Mouse (Mus musculus) brain, adult 2 months (tissue): ENCODE data around the gene Flot1.
A peak's percentile ranks its signal among the peaks of the same experiment; 100 is the strongest.

Experiments
- DNase-seq: peaks from one replicate; pipeline ENCODE4 v3.0.0; 2011; ENCODE audit warnings: low read depth, low spot score

Gene Flot1

DNA sequence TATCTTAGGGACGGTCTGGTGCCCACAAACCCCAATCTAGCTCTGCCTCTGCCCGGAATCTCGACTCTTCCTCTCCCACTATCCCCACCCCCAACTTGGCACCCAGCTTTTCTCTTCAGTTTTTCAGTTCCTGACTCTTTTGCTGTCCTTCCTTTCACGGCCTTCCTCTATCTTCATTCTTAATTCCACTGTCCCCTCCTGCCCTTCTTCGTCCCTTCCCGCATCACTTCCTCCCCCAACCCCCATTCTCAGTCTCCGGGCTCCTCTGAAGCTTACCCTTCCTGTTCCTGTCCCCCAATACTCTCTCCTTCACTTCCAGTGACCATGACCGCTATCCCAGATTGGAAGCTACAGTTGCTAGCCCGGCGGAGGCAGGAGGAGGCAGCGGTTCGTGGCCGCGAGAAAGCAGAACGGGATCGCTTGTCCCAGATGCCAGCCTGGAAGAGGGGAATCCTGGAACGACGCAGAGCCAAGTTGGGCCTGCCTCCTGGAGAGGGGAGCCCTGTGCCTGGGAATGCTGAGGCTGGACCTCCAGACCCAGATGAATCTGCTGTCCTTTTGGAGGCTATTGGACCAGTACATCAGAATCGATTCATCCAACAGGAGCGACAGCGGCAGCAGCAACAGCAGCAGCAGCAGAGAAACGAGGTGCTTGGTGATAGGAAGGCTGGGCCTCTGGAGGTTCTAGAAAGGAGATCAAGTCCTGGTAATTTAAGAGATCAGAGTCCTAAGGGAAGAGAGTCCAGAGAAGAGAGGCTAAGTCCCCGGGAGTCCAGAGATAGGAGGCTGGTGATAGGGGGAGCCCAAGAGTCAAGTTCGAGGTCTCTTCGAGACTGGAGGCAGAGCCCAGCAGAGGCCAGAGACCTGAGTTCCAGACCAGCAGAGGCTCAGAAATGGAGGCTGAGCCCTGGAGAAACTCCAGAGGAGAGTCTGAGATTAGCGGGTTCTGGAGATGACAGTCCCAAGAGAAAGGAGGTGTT is 44.2 kb downstream of the Flot1 start:
- peak; percentile 24 for DNase-seq

DNA sequence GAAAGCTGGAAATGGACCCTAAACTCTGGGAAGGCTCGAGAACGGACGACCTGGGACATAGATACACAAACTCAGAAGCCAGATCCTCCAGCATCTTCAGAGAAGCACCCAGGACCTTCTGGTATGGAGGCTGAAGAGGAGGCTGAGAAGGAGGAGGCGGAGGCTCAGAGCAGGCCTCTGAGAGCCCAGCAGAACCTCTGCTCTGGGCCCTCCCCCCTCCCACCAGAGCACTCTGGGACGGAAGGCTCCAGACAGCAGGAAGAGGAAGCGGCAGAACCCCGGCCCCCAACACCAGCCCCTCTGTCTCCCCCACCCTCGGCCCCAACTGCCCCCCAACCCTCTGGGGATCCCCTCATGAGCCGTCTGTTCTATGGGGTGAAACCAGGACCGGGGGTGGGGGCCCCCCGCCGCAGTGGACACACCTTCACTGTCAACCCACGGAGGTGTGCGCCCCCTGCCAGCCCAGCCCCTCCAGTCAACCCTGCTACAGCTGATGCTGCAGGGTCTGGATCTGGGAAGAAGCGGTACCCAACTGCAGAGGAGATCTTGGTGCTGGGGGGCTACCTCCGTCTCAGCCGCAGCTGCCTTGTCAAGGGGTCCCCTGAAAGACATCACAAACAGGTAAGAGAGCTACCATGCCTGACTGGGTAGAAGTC is 45.3 kb downstream of the Flot1 start:
- peak; percentile 26 for DNase-seq

DNA sequence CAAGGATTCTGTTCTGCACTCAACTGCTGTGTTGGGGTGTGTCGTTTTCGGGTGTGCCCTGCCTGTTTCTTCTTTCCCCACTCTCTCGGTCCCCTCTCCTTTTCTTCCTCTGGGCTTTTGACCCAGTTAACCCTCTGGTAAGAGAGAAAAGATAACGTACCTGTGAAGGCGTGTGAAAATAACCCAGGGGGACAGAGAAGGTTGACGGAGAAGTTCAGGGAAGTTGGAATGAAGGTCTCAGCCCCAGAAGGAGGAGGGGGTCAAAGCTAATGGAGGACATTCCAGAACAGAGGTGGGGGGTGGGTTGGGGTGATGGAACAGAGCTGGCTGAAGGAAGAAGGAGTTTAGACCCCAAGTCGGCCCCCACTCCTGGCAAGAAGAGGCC is 45.9 kb downstream of the Flot1 start:
- no peak for DNase-seq

DNA sequence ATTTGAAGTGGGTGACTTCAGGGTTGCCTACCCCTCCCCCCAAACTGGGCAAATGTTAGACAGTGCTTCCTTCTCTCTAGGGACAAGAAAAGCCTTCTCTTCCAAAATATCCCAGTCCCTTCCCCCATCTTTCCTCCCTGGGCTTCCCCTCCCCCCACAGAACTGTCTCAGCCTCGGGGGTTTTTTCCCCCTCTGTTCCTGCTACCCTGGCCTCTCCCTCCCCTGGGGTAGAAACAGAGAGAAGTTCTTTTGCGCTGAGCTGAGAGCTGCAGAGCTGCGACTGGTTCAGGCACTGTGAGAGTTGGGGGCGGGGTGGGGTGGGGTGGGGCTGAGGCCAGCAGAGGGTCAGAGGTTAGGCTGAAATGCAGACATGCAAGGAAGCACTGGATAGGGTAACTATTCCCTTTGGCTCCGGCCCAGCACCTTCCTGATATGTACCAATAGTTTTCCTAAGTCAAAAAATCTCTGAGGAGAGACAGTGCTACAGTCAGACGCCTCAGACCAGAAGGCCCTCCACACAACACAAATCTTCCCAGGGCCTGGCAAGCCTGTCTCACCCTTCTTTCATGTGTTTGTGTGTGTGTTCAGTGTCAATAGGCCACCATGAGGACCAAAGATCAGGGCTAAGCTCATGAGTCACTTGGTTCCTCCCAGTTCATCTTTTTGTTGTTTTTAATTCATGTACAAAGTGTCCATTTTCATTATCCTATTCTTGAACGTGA is 46.5 kb downstream of the Flot1 start:
- DNase-seq = no peak

DNA sequence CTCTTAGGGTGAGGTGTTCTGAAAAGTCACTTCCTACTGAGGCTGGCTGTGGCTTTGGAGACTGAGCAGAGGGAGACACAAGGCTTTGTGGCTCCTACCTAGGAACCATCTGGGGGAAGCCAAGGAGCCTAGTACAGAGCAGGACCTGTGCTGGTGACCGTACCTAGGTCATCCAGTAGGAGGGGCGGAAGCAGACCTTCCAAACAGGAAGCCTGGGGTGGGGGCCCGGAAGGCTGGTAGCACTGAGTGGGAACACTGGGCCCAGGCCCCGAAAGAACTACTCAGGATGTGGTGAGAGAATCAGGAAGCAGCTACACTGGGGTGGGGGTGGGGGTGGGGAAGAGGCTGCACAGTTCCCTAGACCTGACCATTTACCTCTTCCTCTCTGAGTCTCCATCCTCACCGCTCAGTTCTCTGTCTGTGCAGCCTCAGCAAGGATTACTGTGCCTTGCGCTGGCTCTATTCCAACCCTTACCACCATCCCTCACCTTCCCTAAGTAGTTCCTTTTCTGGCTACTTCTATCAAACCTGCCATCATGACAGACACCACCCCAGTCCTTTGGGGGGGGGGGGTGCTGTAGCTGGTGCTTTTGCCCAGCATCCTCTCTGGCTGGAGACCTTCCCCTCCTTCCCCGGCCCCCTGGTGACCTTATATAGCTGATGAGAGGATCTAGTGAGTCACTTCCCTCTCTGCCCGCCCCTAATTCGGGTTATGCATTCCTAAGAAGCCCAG is 47.3 kb downstream of the Flot1 start:
- peak; percentile 51 for DNase-seq

DNA sequence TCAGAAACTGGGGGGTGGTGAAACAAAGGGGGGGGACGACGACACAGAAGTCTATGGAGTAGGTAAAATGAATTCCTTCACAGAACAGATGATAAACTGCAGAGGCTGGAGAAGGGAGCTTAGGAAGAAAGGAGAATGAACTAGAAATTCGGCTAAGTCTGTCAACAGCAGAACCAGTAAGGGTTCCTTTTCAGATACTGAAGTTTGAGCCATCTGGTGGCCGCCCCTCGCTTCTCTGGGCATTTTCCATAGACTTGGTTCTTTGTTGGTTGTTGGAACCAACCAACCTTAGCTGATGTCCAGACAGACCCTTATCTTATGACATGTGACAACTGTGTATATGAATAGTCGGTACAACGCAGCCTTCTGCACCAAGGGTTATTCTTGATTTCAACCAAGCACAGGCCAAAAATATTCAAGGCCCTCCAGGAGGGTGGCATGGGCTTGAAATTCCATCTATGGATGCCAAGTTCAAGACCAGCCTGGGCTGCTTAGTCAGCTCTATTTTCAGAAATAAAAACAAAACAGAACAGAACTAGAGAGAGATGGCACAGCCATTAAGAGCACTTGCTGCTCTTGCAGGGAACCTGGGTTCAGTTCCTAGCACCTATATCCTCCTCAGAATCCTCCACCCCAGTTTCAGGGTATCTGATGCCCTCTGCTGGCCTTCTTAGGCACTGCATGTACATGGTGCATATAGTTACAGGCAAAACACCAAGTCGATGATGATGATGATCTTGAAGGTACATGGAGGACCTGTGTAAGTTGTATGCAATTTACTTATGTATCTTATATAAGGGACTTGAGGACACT is 48.1 kb downstream of the Flot1 start:
- no peak for DNase-seq

DNA sequence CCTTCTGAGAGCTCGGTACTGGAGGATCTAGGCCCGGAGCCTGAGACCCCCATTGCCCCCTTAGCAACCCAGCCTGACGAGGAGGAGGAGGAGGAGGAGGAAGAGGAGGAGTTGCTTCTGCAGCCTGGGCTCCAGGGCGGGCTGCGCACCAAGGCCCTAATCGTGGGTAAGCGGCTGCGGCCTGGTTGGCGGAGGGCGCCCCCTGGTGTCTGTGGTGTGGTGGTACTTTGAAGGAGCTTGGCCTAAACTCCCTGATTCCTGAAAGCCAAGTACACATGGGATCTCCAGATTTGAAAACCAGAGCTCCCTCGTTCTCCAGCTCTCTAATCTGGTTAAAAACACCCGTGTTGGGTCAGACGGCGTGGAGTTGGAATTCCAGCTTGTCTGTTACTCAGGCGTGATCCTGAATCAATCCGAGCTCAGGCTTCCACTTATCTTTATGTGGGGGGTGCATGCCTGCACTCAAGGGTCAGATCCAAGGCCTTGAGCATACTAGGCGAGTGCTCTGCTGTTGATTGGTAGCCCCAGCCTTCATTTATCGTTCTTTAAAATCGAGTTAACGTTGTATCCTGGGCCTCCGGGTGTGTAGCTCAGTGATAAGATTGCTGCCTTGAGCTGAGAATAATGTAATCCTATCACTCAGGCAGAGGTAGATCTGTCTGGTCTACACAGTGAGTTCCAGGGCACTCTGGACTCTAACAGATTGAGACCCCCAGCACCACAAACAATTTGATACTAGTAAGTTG is 50.9 kb downstream of the Flot1 start:
- peak; percentile 92 for DNase-seq

DNA sequence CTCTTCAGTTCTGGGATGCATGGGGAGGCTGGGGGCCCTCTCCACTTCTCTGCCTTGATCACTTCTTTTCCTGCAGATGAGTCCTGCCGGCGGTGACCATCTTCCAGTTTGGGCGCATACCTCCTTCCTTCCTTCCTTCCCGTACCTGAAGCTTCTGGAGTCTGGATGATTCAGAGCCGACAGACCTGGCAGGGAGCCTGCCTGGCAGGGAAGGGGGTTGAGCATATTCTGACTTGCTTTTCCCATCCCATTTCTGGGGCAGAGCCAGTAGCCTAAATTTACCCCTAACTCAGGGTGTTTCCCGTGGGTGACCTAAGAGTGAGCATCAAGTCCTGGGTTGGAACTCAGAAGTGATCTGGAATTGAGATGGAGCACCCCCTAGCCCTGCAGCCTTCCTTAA is 51.7 kb downstream of the Flot1 start:
- DNase-seq = peak; percentile 82

DNA sequence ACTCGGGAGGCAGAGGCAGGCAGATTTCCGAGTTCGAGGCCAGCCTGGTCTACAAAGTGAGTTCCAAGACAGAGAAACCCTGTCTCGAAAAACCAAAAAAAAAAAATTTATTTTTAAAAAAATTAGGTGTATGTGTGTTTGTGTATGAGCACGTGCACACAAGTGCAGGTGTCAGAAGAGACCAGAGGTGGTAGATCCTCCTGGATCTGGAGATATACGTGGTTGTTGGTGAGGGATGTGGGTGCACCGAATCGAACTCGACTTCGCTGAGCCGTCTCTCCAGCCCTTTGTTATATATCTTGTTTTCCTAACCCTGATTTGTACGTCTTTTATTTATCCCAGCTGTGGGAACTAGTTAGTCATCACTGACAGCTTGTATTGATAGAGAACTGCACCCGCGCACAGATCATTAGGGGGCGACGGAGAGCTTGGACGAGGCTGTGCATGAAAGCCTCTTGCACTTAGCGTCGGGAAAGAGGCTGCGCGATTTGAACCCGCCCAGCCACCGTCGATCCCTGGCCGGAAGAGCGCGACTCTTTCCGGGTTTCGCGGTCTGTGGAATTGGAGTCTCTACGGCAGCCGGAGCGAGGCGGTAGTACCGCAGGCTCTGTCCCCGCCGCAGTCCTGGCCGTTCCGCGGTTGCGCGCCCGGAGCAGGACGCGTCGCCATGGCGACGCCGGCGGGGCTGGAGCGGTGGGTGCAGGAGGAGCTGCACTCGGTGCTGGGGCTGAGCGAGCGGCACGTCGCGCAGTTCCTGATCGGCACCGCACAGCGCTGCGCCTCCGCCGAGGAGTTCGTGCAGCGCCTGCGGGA is 56.4 kb downstream of the Flot1 start, which contains the start of gene Dhx16:
Dhx16 (plus strand) TSS at position 575 of the 813 bp plus-strand sequence.
- DNase-seq = peak; percentile 99
